Mouse (Mus musculus): Measurements from ENCODE around the gene Matn3. TPM values are rescaled to one million over a fixed set of nuclear protein-coding genes. Genes with fewer than 3 reads are reported as not detected.
"Not testable (repeated sequence)": the region's sequence is repeated elsewhere in the genome, so short reads cannot be mapped to it uniquely, and the experiment has no call there.

Matn3 gene
- total RNA-seq, 2 experiments from 2014 or later: 0.17 to 0.18 TPM

- intact Hi-C loops (cut with DNase I): no loop called here
- DNase-seq (ENCODE audit: extremely low spot score in 1 of 2, low spot score in 2 of 2): no peak
Observed at GRCm38 (mm10) chr12:8928766-8929165, 19.0 kb upstream of the Matn3 start.

- no peak for DNase-seq (ENCODE audit: extremely low spot score in 1 of 2, low spot score in 2 of 2)
- intact Hi-C loops (cut with DNase I): no loop called here
Observed at GRCm38 (mm10) chr12:8931083-8931482, 16.6 kb upstream of the Matn3 start.

GRCm38 (mm10) chr12:8935349-8935748, 12.4 kb upstream of the Matn3 start:
- DNase-seq (ENCODE audit: extremely low spot score in 1 of 2, low spot score in 2 of 2): no peak
- intact Hi-C loops (cut with DNase I): loop anchor here (5.0 kb wide), 1 partner anchor 67 kb away; no protein-coding TSS in a partner anchor

GRCm38 (mm10) chr12:8936210-8936609, 11.5 kb upstream of the Matn3 start:
- DNase-seq (ENCODE audit: extremely low spot score in 1 of 2, low spot score in 2 of 2): not testable (repeated sequence)
- intact Hi-C loops (cut with DNase I): loop anchor here (5.0 kb wide), 1 partner anchor 66 kb away; no protein-coding TSS in a partner anchor

GRCm38 (mm10) chr12:8939490-8939889, 8.2 kb upstream of the Matn3 start:
- DNase-seq (ENCODE audit: extremely low spot score in 1 of 2, low spot score in 2 of 2): no peak
- intact Hi-C loops (cut with DNase I): loop anchor here (5.0 kb wide), 1 partner anchor 63 kb away; no protein-coding TSS in a partner anchor

GRCm38 (mm10) chr12:8940011-8941005, 7.4 kb upstream of the Matn3 start:
- no peak for DNase-seq (ENCODE audit: extremely low spot score in 1 of 2, low spot score in 2 of 2)
- intact Hi-C loops (cut with DNase I): no loop called here

GRCm38 (mm10) chr12:8941131-8941615, 6.6 kb upstream of the Matn3 start:
- intact Hi-C loops (cut with DNase I): no loop called here
- DNase-seq (ENCODE audit: extremely low spot score in 1 of 2, low spot score in 2 of 2): no peak

- intact Hi-C loops (cut with DNase I): no loop called here
Observed at GRCm38 (mm10) chr12:8941699-8942392, 5.9 kb upstream of the Matn3 start.

GRCm38 (mm10) chr12:8947163-8947562, 566 bp upstream of the Matn3 start:
- intact Hi-C loops (cut with DNase I): no loop called here
- DNase-seq (ENCODE audit: extremely low spot score in 1 of 2, low spot score in 2 of 2): no peak

More at GRCm38 (mm10) chr12:8941699-8942392, 5.9 kb upstream of the Matn3 start:
- no peak for DNase-seq (ENCODE audit: extremely low spot score in 1 of 2, low spot score in 2 of 2)

- intact Hi-C loops (cut with DNase I): no loop called here
- no peak for DNase-seq (ENCODE audit: extremely low spot score in 1 of 2, low spot score in 2 of 2)
Observed at GRCm38 (mm10) chr12:8953136-8953535, 5.4 kb downstream of the Matn3 start.

GRCm38 (mm10) chr12:8954161-8954561, 6.4 kb downstream of the Matn3 start:
- intact Hi-C loops (cut with DNase I): no loop called here
- DNase-seq (ENCODE audit: extremely low spot score in 1 of 2, low spot score in 2 of 2): no peak

- intact Hi-C loops (cut with DNase I): no loop called here
- no peak for DNase-seq (ENCODE audit: extremely low spot score in 1 of 2, low spot score in 2 of 2)
Observed at GRCm38 (mm10) chr12:8961607-8962316, 14.0 kb downstream of the Matn3 start.

- peak in 1 of 2 experiments; percentile 43 for DNase-seq (ENCODE audit: extremely low spot score in 1 of 2, low spot score in 2 of 2)
- intact Hi-C loops (cut with DNase I): no loop called here
Observed at GRCm38 (mm10) chr12:8969828-8970227, 22.1 kb downstream of the Matn3 start.

- intact Hi-C loops (cut with DNase I): no loop called here
- DNase-seq (ENCODE audit: extremely low spot score in 1 of 2, low spot score in 2 of 2): peak; percentile 90 to 95
Observed at GRCm38 (mm10) chr12:8973820-8974465, 26.2 kb downstream of the Matn3 start, which contains the start of gene Wdr35. Wdr35 (plus strand) TSS chr12:8973892.

GRCm38 (mm10) chr12:8975076-8975475, 27.3 kb downstream of the Matn3 start:
- intact Hi-C loops (cut with DNase I): no loop called here
- no peak for DNase-seq (ENCODE audit: extremely low spot score in 1 of 2, low spot score in 2 of 2)

- DNase-seq (ENCODE audit: extremely low spot score in 1 of 2, low spot score in 2 of 2): no peak
- intact Hi-C loops (cut with DNase I): loop anchor here (10.0 kb wide), 1 partner anchor 238 kb away; no protein-coding TSS in a partner anchor
Observed at GRCm38 (mm10) chr12:8993231-8993630, 45.5 kb downstream of the Matn3 start.

- intact Hi-C loops (cut with DNase I): loop anchor here (10.0 kb wide), 1 partner anchor 244 kb away; no protein-coding TSS in a partner anchor
- no peak for DNase-seq (ENCODE audit: extremely low spot score in 1 of 2, low spot score in 2 of 2)
Observed at GRCm38 (mm10) chr12:8998318-8998717, 50.6 kb downstream of the Matn3 start.

GRCm38 (mm10) chr12:9002038-9002648, 54.4 kb downstream of the Matn3 start:
- intact Hi-C loops (cut with DNase I): loop anchor here (2.0 to 5.0 kb wide), 2 partner anchors 65 to 111 kb away; no protein-coding TSS in a partner anchor
- peak; percentile 67 to 70 for DNase-seq (ENCODE audit: extremely low spot score in 1 of 2, low spot score in 2 of 2)

Measured in left cerebral cortex, postnatal 10 days (tissue).